Mouse (Mus musculus): ENCODE data around the gene Fhl2. TPM values are rescaled to one million over a fixed set of nuclear protein-coding genes. Genes with fewer than 3 reads are reported as not detected.
A peak's percentile ranks its signal among the peaks of the same experiment; 100 is the strongest.

Gene Fhl2
- total RNA-seq, 2 experiments from 2014 or later: 1,103 to 1,257 TPM

- DNase-seq: no peak
Measured at GRCm38 (mm10) chr1:43147474-43147873, 49.3 kb downstream of the Fhl2 start.

DNA sequence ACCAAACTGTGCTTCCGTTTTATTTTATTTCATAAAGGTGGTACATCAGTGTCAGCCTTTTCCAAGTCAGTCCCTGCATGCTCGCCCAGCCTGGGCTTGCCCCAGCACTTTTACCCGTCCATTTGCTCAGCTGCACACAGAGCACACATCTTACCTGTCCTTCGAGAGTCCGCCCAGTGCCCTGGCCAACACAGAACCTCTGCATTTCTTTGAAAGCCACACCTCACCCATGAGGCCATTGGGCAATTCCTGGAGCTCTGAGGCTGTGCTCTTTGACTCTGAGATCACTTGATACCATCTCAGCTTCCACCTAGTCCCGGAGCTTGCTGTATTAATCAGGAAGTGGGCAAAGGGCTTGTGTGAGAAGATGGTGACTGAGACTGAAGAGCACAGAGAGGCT is 51.4 kb downstream of the Fhl2 start:
- no peak for DNase-seq

- no peak for DNase-seq
Measured at GRCm38 (mm10) chr1:43144338-43144906, 52.4 kb downstream of the Fhl2 start.

DNA sequence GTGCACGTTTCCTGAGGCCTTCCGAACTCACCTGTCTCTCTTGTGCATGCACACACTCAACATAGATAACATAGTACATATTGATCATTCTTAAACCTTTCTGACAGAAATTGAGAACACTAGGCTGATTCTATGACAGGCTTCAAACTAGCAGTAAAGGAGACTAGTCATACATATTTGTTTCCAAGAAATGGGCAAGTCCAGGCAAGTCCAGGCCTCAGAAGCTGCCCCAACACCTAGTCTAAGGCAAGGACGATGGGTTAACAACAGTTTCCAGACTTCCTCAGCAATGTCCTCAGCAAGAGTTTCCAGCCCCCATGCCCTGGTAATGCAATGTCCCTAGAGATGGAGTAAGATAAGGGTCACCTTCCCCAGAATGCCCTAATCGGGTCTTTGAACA is 53.0 kb downstream of the Fhl2 start:
- no peak for DNase-seq

GRCm38 (mm10) chr1:43143284-43143683 is 53.5 kb downstream of the Fhl2 start:
- DNase-seq: no peak

- no peak for DNase-seq
Measured at GRCm38 (mm10) chr1:43142849-43143248, 53.9 kb downstream of the Fhl2 start.

DNA sequence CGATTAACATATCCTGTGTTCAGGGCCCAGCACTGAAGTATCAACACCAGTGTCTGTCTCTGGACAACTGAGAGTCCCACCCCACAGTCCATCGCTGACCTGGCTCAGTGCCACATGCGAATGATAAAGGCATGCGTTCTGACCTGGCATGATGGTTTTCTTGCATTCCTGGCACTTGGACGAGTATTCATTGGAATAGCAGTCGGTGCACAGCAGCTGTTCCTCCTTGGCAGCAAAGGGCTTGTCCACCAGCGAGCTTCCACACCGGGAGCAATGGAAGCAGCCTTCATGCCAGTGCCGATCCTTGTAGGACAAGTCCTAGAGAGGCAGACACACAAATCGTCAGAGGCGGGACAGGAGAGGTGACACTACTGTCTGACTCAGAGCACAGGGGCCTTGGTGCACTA is 55.2 kb downstream of the Fhl2 start:
- peak; percentile 65 for DNase-seq

DNA sequence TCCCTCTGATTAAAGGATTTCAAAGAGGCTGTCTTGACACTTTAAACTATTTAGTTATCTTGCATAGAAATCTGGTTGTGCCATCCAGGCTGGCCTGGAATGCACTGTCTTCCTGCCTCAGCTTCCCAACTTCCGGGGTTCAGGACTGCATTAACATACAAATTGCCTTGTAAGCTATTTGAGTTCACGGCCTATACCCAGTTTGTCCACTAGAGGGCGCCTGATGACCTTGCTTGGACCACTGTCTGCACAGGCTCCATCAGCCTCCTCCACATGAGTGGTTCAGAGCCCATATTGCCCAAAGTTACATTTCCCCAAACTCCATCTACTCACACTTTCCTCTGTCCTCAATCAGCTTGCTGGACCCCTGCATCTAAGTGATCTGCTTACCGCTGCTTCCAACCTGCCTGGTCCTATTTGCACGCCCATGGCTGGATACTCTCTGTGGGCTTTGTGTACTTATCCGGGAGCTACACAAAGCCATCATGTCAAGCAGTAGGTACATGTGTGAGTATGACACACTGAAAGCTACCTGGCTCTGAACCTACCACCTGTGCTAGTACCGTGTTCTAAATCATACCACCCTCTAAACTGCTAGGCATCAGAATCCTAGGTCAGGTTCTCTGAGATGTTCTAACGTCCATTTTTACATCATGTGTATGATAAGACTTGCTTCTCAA is 57.1 kb downstream of the Fhl2 start:
- DNase-seq: peak; percentile 93

DNA sequence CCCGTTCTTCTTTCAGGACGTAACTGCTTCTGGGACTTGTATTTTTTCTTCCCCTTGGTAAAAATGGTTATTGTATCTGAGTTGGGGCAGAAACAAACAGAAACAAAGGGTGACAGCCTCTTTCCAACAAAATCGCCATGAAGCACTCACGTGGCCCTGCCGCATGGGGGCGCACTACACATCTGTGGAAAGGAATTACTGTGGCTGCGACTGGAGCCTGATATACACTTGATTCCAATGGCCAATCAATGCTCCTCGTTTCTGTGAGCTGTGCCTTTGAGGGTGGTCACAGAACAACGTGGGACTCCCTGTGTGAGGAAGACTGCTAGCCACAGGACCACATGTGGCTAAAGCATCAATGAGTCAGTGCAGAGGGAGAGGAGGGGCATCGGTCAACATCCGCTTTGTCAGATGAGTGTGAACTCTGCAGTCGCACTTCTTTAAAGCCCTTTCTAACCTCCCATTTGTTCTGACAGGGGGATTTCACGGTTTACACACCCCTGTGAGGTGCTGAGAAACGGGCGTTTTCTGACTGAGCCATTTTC is 58.4 kb downstream of the Fhl2 start:
- no peak for DNase-seq

GRCm38 (mm10) chr1:43137334-43137733 is 59.5 kb downstream of the Fhl2 start:
- no peak for DNase-seq

DNA sequence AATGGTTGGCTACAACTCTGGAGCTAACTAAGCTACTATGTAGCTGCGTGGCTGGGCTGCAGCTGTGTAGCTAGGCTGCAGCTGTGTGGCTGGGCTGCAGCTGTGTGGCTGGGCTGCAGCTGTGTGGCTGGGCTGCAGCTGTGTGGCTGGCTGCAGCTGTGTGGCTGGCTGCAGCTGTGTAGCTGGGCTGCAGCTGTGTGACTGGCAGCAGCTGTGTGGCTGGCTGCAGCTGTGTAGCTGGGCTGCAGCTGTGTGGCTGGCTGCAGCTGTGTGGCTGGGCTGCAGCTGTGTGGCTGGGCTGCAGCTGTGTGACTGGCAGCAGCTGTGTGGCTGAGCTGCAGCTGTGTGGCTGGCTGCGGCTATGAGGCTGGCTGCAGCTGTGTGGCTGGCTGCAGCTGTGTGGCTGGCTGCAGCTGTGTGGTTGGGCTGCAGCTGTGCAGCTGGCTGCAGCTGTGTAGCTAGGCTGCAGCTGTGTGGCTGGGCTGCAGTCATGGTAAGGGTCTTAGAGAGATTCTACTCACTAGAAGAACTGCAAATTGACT is 60.2 kb downstream of the Fhl2 start:
- DNase-seq: peak; percentile 2

- DNase-seq: no peak
Measured at GRCm38 (mm10) chr1:43131591-43131990, 65.2 kb downstream of the Fhl2 start.

GRCm38 (mm10) chr1:43130219-43130981 is 66.4 kb downstream of the Fhl2 start:
- DNase-seq: no peak

DNA sequence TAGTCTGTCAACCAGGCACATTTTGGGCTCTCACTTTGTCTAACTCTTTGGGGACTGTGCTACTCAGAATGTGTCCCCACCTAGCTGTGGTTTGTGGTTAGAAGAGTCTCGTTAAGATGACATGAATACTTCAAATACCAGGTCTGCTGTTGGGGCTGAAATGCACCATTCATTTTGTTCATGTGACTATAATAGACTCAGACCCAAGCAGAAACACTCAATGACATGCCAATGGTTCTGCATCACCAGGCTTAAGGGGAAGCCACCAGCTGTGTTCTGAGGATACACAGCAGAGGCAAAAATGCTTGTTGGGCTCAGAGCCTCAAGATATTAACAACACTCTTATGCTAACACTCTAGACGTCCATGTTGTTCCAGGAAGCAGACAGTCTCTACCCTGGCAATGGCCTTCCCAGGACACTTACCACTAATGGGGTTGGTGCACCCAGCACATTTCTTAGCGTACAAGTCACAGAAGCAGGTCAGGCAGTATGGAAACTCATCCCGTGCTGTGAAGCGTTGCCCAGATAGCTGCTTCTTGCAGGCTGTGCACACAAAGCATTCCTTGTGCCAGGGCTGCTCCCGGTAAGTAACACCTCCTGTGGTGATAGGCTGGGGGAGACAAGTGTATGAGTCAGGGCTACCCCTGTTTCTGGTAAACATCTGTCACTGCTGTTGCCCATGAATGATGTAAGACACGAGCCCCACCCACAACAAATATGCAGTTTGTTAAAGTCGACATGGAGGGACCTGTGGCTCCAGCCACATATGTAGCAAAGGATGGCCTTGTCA is 68.8 kb downstream of the Fhl2 start:
- DNase-seq: no peak

- DNase-seq: no peak
Measured at GRCm38 (mm10) chr1:43127196-43127595, 69.6 kb downstream of the Fhl2 start.

DNA sequence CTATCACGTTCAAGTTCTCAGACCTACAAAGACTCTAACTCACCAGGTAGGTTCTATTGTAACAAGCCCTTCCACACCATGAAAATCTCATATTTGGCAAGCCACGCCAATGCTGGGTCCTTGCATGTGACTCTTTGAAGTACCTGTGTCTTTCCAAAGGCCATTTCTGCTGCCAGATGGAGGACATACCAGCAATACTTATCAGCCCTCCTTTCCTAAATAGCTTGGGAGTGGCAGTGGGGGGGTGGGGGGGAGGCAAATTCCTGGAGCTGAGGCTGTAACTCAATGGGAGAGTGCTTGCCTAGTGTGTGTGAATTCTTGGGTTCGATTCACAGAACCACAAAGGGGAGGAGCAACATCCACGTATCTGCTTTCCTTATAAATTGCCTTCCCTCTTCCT is 72.1 kb downstream of the Fhl2 start:
- DNase-seq: no peak

GRCm38 (mm10) chr1:43122616-43123015 is 74.2 kb downstream of the Fhl2 start:
- no peak for DNase-seq

GRCm38 (mm10) chr1:43120950-43121349 is 75.8 kb downstream of the Fhl2 start:
- DNase-seq: no peak

DNA sequence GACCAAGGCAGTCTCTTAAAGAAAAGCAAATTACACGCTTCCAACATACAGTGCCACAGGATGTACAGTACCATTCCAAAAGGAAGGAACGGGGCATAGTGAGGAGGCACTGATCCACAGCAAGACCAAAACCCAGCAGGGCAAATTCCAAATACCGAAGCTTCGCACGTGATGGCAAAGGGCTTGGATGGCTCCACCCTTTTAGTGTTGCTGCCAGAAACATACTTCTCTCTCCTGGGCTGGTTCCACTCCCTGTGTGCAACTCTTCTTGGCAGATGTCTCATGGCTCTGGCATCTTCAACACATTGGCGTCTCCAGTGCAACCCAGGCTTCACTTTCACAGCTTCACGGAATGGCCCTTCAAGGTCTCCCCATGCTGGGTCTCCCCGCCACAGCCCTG is 79.3 kb downstream of the Fhl2 start:
- no peak for DNase-seq

- DNase-seq: peak; percentile 75
Measured at GRCm38 (mm10) chr1:43112882-43113281, 83.9 kb downstream of the Fhl2 start.

GRCm38 (mm10) chr1:43110556-43110955 is 86.2 kb downstream of the Fhl2 start:
- DNase-seq: peak; percentile 68

DNA sequence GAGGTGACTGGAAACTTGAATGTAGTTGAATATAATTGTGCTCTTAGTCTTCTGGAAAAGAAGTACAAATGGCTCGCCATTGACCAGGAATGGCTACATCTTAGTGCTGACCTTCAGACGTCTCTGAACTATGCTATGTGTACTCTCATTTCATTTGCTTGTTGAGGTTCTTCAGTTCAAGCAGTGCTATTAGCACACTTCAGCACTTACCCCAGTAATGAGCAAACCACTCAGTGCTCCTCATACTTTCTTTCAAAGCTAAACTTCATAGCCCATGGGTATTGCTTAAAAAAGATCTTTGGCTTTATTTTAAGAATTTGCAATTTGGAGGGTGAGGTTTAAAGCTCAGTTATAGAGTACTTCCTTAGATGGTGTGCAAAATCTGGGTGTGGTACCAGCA is 88.1 kb downstream of the Fhl2 start:
- DNase-seq: no peak

Data from heart, postnatal 4 days (tissue).